In the genomic region with DNA sequence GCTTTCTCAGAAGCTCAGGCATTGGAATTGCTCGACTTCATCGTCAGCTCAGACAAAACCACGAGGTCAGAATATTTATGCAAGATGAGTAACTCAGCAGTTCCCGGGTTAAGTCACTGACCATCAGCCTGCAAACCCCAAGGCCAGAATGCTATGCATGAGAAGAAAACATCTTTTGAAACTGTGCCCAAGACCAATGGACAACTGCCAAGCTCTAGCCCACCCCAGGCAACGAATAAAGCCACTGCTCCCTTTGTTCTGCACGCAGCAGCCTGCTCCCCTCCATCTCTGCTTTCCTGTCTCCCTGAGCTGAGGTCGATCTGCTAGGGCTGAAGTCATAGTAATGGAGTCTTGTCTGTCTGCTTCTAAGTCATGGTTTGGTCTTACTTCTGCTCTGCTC, we compare ENCODE assay signal across 10 mouse cellular contexts.
A peak's percentile ranks its signal among the peaks of the same experiment; 100 is the strongest.
DNase-seq lines count a peak whose midpoint lies in the region; ATAC-seq and TF ChIP-seq lines count a peak whose summit lies in the region.
"Had no signal": no experiment of that assay in that cellular context is flagged by ENCODE, and none has a peak within 500 bp of the region (broad histone marks: within the 10 kb centered on the region; RNA-seq: fewer than 3 reads in every experiment).

No protein-coding gene starts in this region.

- H3K27ac ChIP-seq in limb, embryonic 14.5 days (replicated peaks; ENCODE audit: low read depth, low read length): no peak overlapping the region
- no peak overlapping the region for H3K27ac ChIP-seq in limb, embryonic 10.5 days
- peak overlapping the region; percentile 26 for H3K27ac ChIP-seq in hindbrain, embryonic 16.5 days (ENCODE audit: low read depth, low read length)
- no peak overlapping the region for H3K27ac ChIP-seq in kidney, embryonic 15.5 days
- H3K27ac ChIP-seq in heart, embryonic 10.5 days: no peak overlapping the region
- H3K27ac ChIP-seq: liver, embryonic 12.5 days had no signal

- no peak for TF ChIP-seq POLR2A in limb, embryonic 14.5 days (IDR thresholded peaks at IDR 0.05; ENCODE audit: borderline replicate concordance, extremely low read depth, insufficient read depth, insufficient read length)
- no peak for TF ChIP-seq POLR2A in brain, embryonic 14.5 days (IDR thresholded peaks at IDR 0.05; ENCODE audit: borderline replicate concordance, extremely low read depth, insufficient read depth, insufficient read length, poor library complexity, severe bottlenecking)

- WGBS in limb, embryonic 14.5 days: 62% methylated on average over 7 of the region's 7 CpGs
- 86% methylated on average over 7 of the region's 7 CpGs for WGBS in limb, embryonic 10.5 days
- WGBS in hindbrain, embryonic 16.5 days: 36% methylated on average over 7 of the region's 7 CpGs
- WGBS in kidney, embryonic 15.5 days: 52% methylated on average over 7 of the region's 7 CpGs
- WGBS in heart, embryonic 10.5 days: 73% methylated on average over 7 of the region's 7 CpGs

- peak; percentile 20 for DNase-seq in limb, embryonic 14.5 days (ENCODE audit: low spot score)
- no peak for DNase-seq in limb, embryonic 10.5 days (ENCODE audit: low spot score)
- DNase-seq in NIH3T3 (ENCODE audit: low read depth): peak; percentile 60
- DNase-seq in brain, embryonic 14.5 days (ENCODE audit: low read depth): peak; percentile 74
- DNase-seq in heart, embryonic 10.5 days (ENCODE audit: low spot score): no peak
- DNase-seq: heart, postnatal 4 days; kidney, postnatal 25 days had no signal

- no peaks in the 10 kb centered on the region for H3K9me3 ChIP-seq in limb, embryonic 14.5 days (ENCODE audit: control insufficient read depth, low read length)
- no peaks in the 10 kb centered on the region for H3K9me3 ChIP-seq in limb, embryonic 10.5 days (replicated peaks)
- no peaks in the 10 kb centered on the region for H3K9me3 ChIP-seq in hindbrain, embryonic 16.5 days (ENCODE audit: control insufficient read depth, low read length)
- no peaks in the 10 kb centered on the region for H3K9me3 ChIP-seq in kidney, embryonic 15.5 days (replicated peaks)
- no peaks in the 10 kb centered on the region for H3K9me3 ChIP-seq in heart, embryonic 10.5 days
- H3K9me3 ChIP-seq: liver, embryonic 12.5 days had no signal

- H3K4me3 ChIP-seq in limb, embryonic 14.5 days (replicated peaks; ENCODE audit: low read length): no peak overlapping the region
- H3K4me3 ChIP-seq in limb, embryonic 10.5 days: no peak overlapping the region
- no peak overlapping the region for H3K4me3 ChIP-seq in hindbrain, embryonic 16.5 days (ENCODE audit: low read length)
- no peak overlapping the region for H3K4me3 ChIP-seq in kidney, embryonic 15.5 days (replicated peaks)
- H3K4me3 ChIP-seq in heart, embryonic 10.5 days: no peak overlapping the region
- H3K4me3 ChIP-seq: liver, embryonic 12.5 days had no signal

- H3K9ac ChIP-seq in limb, embryonic 14.5 days (ENCODE audit: low read depth, low read length, severe bottlenecking): no peak overlapping the region
- H3K9ac ChIP-seq in hindbrain, embryonic 16.5 days (ENCODE audit: low read depth, low read length): no peak overlapping the region; the same call in 1 of the 2 replicates
- H3K9ac ChIP-seq in kidney, embryonic 15.5 days: no peak overlapping the region
- H3K9ac ChIP-seq: liver, embryonic 12.5 days had no signal

- no peaks in the 10 kb centered on the region for H3K36me3 ChIP-seq in limb, embryonic 14.5 days (ENCODE audit: control insufficient read depth, insufficient read depth, low read length)
- no peaks in the 10 kb centered on the region for H3K36me3 ChIP-seq in limb, embryonic 10.5 days
- H3K36me3 ChIP-seq in hindbrain, embryonic 16.5 days (ENCODE audit: control insufficient read depth, insufficient read depth, low read length): no peaks in the 10 kb centered on the region
- no peaks in the 10 kb centered on the region for H3K36me3 ChIP-seq in kidney, embryonic 15.5 days
- H3K36me3 ChIP-seq in heart, embryonic 10.5 days: no peaks in the 10 kb centered on the region
- H3K36me3 ChIP-seq: liver, embryonic 12.5 days had no signal

- H3K4me2 ChIP-seq in limb, embryonic 14.5 days (replicated peaks; ENCODE audit: low read depth, low read length, severe bottlenecking): no peak overlapping the region
- H3K4me2 ChIP-seq in hindbrain, embryonic 16.5 days (ENCODE audit: low read length): no peak overlapping the region
- H3K4me2 ChIP-seq in kidney, embryonic 15.5 days: no peak overlapping the region
- H3K4me2 ChIP-seq: liver, embryonic 12.5 days had no signal

- H3K27me3 ChIP-seq in limb, embryonic 14.5 days (ENCODE audit: control insufficient read depth, insufficient read depth, low read length): no peaks in the 10 kb centered on the region
- H3K27me3 ChIP-seq in limb, embryonic 10.5 days (ENCODE audit: low read depth, poor library complexity, severe bottlenecking): no peaks in the 10 kb centered on the region
- no peaks in the 10 kb centered on the region for H3K27me3 ChIP-seq in hindbrain, embryonic 16.5 days (replicated peaks; ENCODE audit: control insufficient read depth, insufficient read depth, low read length)
- peaks cover 15% of the 10 kb centered on the region for H3K27me3 ChIP-seq in kidney, embryonic 15.5 days
- peaks cover 87% of the 10 kb centered on the region for H3K27me3 ChIP-seq in heart, embryonic 10.5 days (ENCODE audit: insufficient read depth, poor library complexity, severe bottlenecking)

- ATAC-seq in limb, embryonic 14.5 days (ENCODE audit: low FRiP score, low read depth): no peak
- peak; percentile 77 for ATAC-seq in hindbrain, embryonic 16.5 days
- ATAC-seq in kidney, embryonic 15.5 days (replicated peaks; ENCODE audit: low FRiP score): no peak
- ATAC-seq: liver, embryonic 12.5 days had no signal

- H3K4me1 ChIP-seq in limb, embryonic 14.5 days (ENCODE audit: control insufficient read depth, insufficient read depth, low read length): peaks cover 23% of the 10 kb centered on the region
- peaks cover 38% of the 10 kb centered on the region for H3K4me1 ChIP-seq in limb, embryonic 10.5 days
- H3K4me1 ChIP-seq in hindbrain, embryonic 16.5 days (ENCODE audit: control insufficient read depth, insufficient read depth, low read depth, low read length): peaks cover 7% of the 10 kb centered on the region; the same call in 1 of the 2 replicates
- peaks cover 9% of the 10 kb centered on the region for H3K4me1 ChIP-seq in kidney, embryonic 15.5 days
- H3K4me1 ChIP-seq in heart, embryonic 10.5 days: peaks cover 37% of the 10 kb centered on the region
- H3K4me1 ChIP-seq: liver, embryonic 12.5 days had no signal

- no peak for TF ChIP-seq CTCF in brain, embryonic 14.5 days (IDR thresholded peaks at IDR 0.05; ENCODE audit: borderline replicate concordance, extremely low read depth, insufficient read depth, insufficient read length)

Comparison
In these comparisons a context has a peak if more than half of its experiments do, and no peak if none do; other contexts are left out.
1. DNase-seq: peak in limb, embryonic 14.5 days (single experiment), NIH3T3 (single experiment) and brain, embryonic 14.5 days (single experiment); none in limb, embryonic 10.5 days (single experiment) and heart, embryonic 10.5 days (single experiment).